In the genomic region with DNA sequence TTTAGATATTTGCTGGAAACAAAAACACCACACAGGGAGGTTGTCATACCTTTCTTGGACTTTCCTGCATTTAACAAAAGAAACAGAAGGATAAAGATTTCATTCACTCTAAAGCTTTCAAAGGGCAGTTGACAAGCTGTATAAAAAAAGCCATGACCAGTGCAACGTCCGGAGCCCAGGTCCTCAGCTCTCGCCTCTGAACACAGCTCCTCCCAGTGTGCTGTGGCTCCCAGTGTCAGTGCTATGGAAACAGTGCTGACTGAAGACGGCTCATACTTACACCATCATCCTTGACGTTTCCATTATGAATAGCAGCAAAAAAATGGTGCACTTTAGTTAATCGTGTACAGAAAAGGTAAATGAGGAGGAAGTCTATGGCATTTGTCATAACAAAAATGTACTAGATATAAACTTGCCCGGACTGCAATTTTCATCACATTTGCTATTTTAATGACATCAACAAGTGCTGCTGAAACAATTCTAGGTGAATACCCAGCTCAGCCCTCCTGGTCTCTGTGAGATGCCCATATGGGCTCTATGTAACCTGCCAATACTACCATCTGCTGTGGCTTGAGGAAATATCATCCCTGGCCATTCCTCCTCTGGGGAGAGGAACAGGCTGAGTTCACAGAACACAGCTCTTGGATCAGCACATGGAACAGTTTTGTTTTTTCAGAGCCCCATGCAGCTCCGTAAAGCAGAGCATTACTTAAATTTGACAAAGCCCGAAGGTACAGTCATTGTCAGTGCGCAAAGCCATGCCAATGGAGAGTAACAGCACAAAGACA, we compare ENCODE assay signal across 12 mouse cellular contexts. TPM values are rescaled to one million over a fixed set of nuclear protein-coding genes. Genes with fewer than 3 reads are reported as not detected.
DNase-seq lines count a peak whose midpoint lies in the region; ATAC-seq and TF ChIP-seq lines count a peak whose summit lies in the region.
"Had no signal": no experiment of that assay in that cellular context is flagged by ENCODE, and none has a peak within 500 bp of the region (broad histone marks: within the 10 kb centered on the region; RNA-seq: fewer than 3 reads in every experiment).

No protein-coding gene starts in this region.

- no peaks in the 10 kb centered on the region for H3K27me3 ChIP-seq in forebrain, embryonic 13.5 days
- H3K27me3 ChIP-seq in forebrain, embryonic 10.5 days (ENCODE audit: poor library complexity, severe bottlenecking): no peaks in the 10 kb centered on the region
- H3K27me3 ChIP-seq in kidney, postnatal 0 days (ENCODE audit: insufficient read depth, low read length): no peaks in the 10 kb centered on the region
- no peaks in the 10 kb centered on the region for H3K27me3 ChIP-seq in cerebellum, adult 2 months (ENCODE audit: control insufficient read depth, insufficient read depth, low read length)
- H3K27me3 ChIP-seq: heart, embryonic 13.5 days had no signal

- 62% methylated on average over 10 of the region's 10 CpGs for WGBS in forebrain, embryonic 13.5 days
- WGBS in forebrain, embryonic 10.5 days: 85% methylated on average over 10 of the region's 10 CpGs
- WGBS in kidney, postnatal 0 days: 54% methylated on average over 10 of the region's 10 CpGs
- 5% methylated on average over 10 of the region's 10 CpGs for WGBS in cerebellum, adult 2 months

- DNase-seq in forebrain, embryonic 10.5 days (ENCODE audit: extremely low spot score, low spot score): no peak
- DNase-seq in kidney, postnatal 0 days (ENCODE audit: low spot score): peak; percentile 41
- no peak for DNase-seq in kidney, postnatal 4 days
- peak; percentile 82 to 95 for DNase-seq in cerebellum, adult 2 months
- peak; percentile 27 to 36 for DNase-seq in kidney, postnatal 36 days
- DNase-seq in lung, postnatal 14 days: no peak
- no peak for DNase-seq in B cell, adult 2 months
- DNase-seq: liver; thymus, postnatal 25 days had no signal

- peaks cover 14% of the 10 kb centered on the region for H3K4me1 ChIP-seq in forebrain, embryonic 13.5 days
- H3K4me1 ChIP-seq in forebrain, embryonic 10.5 days: no peaks in the 10 kb centered on the region
- no peaks in the 10 kb centered on the region for H3K4me1 ChIP-seq in kidney, postnatal 0 days (replicated peaks; ENCODE audit: insufficient read depth, low read length)
- peaks cover 19% of the 10 kb centered on the region; the same call in 1 of the 2 replicates for H3K4me1 ChIP-seq in cerebellum, adult 2 months (ENCODE audit: control insufficient read depth, insufficient read depth, low read length)

- 0 out of 2 replicates have a peak, but pooled peaks have one; percentile 25 for TF ChIP-seq POLR2A in cerebellum, adult 2 months (IDR thresholded peaks at IDR 0.05; ENCODE audit: borderline replicate concordance, insufficient read depth, low read length)

- no peak overlapping the region for H3K4me3 ChIP-seq in forebrain, embryonic 13.5 days
- no peak overlapping the region for H3K4me3 ChIP-seq in forebrain, embryonic 10.5 days
- no peak overlapping the region for H3K4me3 ChIP-seq in kidney, postnatal 0 days (replicated peaks; ENCODE audit: low read depth, low read length)
- H3K4me3 ChIP-seq in cerebellum, adult 2 months (replicated peaks; ENCODE audit: insufficient read depth, low read depth, low read length): no peak overlapping the region
- H3K4me3 ChIP-seq: heart, embryonic 13.5 days had no signal

- no peak overlapping the region for H3K9ac ChIP-seq in forebrain, embryonic 13.5 days
- no peak overlapping the region for H3K9ac ChIP-seq in kidney, postnatal 0 days (ENCODE audit: low read depth, low read length)
- H3K9ac ChIP-seq: heart, embryonic 13.5 days had no signal

- no peak overlapping the region for H3K4me2 ChIP-seq in forebrain, embryonic 13.5 days
- no peak overlapping the region for H3K4me2 ChIP-seq in kidney, postnatal 0 days (ENCODE audit: low read length)
- H3K4me2 ChIP-seq: heart, embryonic 13.5 days had no signal

- ATAC-seq in forebrain, embryonic 13.5 days: peak; percentile 83
- ATAC-seq in kidney, postnatal 0 days (replicated peaks; ENCODE audit: low FRiP score, low read depth): no peak
- ATAC-seq: CD4-positive, CD25-positive, alpha-beta regulatory T cell, adult 4 months had no signal

- H3K9me3 ChIP-seq in forebrain, embryonic 13.5 days (replicated peaks): no peaks in the 10 kb centered on the region
- no peaks in the 10 kb centered on the region for H3K9me3 ChIP-seq in forebrain, embryonic 10.5 days
- no peaks in the 10 kb centered on the region for H3K9me3 ChIP-seq in kidney, postnatal 0 days (replicated peaks; ENCODE audit: low read length)
- H3K9me3 ChIP-seq: heart, embryonic 13.5 days had no signal

- H3K36me3 ChIP-seq in forebrain, embryonic 13.5 days (ENCODE audit: poor library complexity, severe bottlenecking): peaks cover 5% of the 10 kb centered on the region
- H3K36me3 ChIP-seq in forebrain, embryonic 10.5 days (replicated peaks): peaks cover 30% of the 10 kb centered on the region
- peaks cover 27% of the 10 kb centered on the region for H3K36me3 ChIP-seq in kidney, postnatal 0 days (ENCODE audit: insufficient read depth, low read length)

- H3K27ac ChIP-seq in forebrain, embryonic 13.5 days: no peak overlapping the region
- H3K27ac ChIP-seq in forebrain, embryonic 10.5 days: no peak overlapping the region
- H3K27ac ChIP-seq in kidney, postnatal 0 days: peak overlapping the region; percentile 43
- peak overlapping the region; percentile 97 for H3K27ac ChIP-seq in cerebellum, adult 2 months (ENCODE audit: insufficient read depth, low read length)
- H3K27ac ChIP-seq: heart, embryonic 13.5 days had no signal

- TF ChIP-seq CTCF in kidney, postnatal 0 days (IDR thresholded peaks at IDR 0.05; ENCODE audit: low read depth): no peak
- no peak for TF ChIP-seq CTCF in cerebellum, adult 2 months (IDR thresholded peaks at IDR 0.05; ENCODE audit: borderline replicate concordance, insufficient read depth, low read depth, low read length)

RNA-seq across cellular contexts. Expression of gene Abhd10, which starts 25.3 kb away (rescaled TPM):
- polyA plus RNA-seq in forebrain, embryonic 13.5 days (2015; fragmentation: Nextera tagmentation; extraction: Ambion mirVana): 44.2 and 50.4 TPM in 2 replicates
- polyA plus RNA-seq in forebrain, embryonic 10.5 days (2016; fragmentation: Nextera tagmentation; extraction: Ambion mirVana): 41.2 and 41.4 TPM in 2 replicates
- 35.5 and 38.0 TPM in 2 replicates for polyA plus RNA-seq in kidney, postnatal 0 days (2015; fragmentation: Nextera tagmentation; extraction: Ambion mirVana)
- polyA plus RNA-seq in cerebellum, adult 2 months (2012; rRNA removed): 37.3 and 41.0 TPM in 2 replicates

RNA-seq across cellular contexts. Expression of gene Tagln3, which starts 43.6 kb away (rescaled TPM):
- 467 and 499 TPM in 2 replicates for polyA plus RNA-seq in forebrain, embryonic 13.5 days (2015; fragmentation: Nextera tagmentation; extraction: Ambion mirVana)
- 83.4 and 104 TPM in 2 replicates for polyA plus RNA-seq in forebrain, embryonic 10.5 days (2016; fragmentation: Nextera tagmentation; extraction: Ambion mirVana)
- polyA plus RNA-seq in kidney, postnatal 0 days (2015; fragmentation: Nextera tagmentation; extraction: Ambion mirVana): 1.9 and 2.6 TPM in 2 replicates
- polyA plus RNA-seq in cerebellum, adult 2 months (2012; rRNA removed): 808 and 848 TPM in 2 replicates
- polyA plus RNA-seq: CD4-positive, CD25-positive, alpha-beta regulatory T cell, adult 4 months had no signal

Comparison
In these comparisons a context has a peak if more than half of its experiments do, and no peak if none do; other contexts are left out.
1. DNase-seq: peak in kidney, postnatal 0 days (single experiment), cerebellum, adult 2 months (2 of 2) and kidney, postnatal 36 days (2 of 2); none in forebrain, embryonic 10.5 days (single experiment), kidney, postnatal 4 days (0 of 2), lung, postnatal 14 days (single experiment) and B cell, adult 2 months (0 of 2).
2. H3K27ac ChIP-seq: peak in kidney, postnatal 0 days (single experiment) and cerebellum, adult 2 months (single experiment); none in forebrain, embryonic 13.5 days (single experiment) and forebrain, embryonic 10.5 days (single experiment).
3. RNA of gene Tagln3, which starts 43.6 kb away (polyA plus RNA-seq): 808 to 848 TPM in cerebellum, adult 2 months, 467 to 499 TPM in forebrain, embryonic 13.5 days and 83.4 to 104 TPM in forebrain, embryonic 10.5 days; 1.9 to 2.6 TPM in kidney, postnatal 0 days; every median in the first group is over 10 times any median in the second.